Mouse (Mus musculus) right cerebral cortex, adult 2 months (tissue): ENCODE measurements around the gene Prpf6.

Source experiments
- DNase-seq, 2 experiments: peaks; one replicate each; pipeline ENCODE4 v3.0.0; 2021 to 2022; ENCODE audit warnings: low spot score in 2 of 2

Prpf6 gene

GRCm38 (mm10) chr2:181658930-181659555, 67.4 kb downstream of the Prpf6 start:
- DNase-seq, result peak; percentile 59 to 77

- peak; percentile 77 to 85 for DNase-seq
These were observed 68.0 kb downstream of the Prpf6 start for GRCm38 (mm10) chr2:181659609-181660055.

GRCm38 (mm10) chr2:181662620-181663297, 71.1 kb downstream of the Prpf6 start:
- no peak for DNase-seq

- DNase-seq, result no peak
These were observed 71.6 kb downstream of the Prpf6 start for GRCm38 (mm10) chr2:181663298-181663630.

- DNase-seq, result no peak
These were observed 78.7 kb downstream of the Prpf6 start for GRCm38 (mm10) chr2:181670285-181670912.

- DNase-seq, result no peak
These were observed 79.2 kb downstream of the Prpf6 start for GRCm38 (mm10) chr2:181670913-181671311.

GRCm38 (mm10) chr2:181671326-181671725, 79.7 kb downstream of the Prpf6 start, which contains the start of gene Sox18:
Gene Sox18, minus strand, starts transcription at chr2:181671640.
- DNase-seq, result no peak

GRCm38 (mm10) chr2:181671984-181672383, 80.3 kb downstream of the Prpf6 start:
- DNase-seq, result no peak

GRCm38 (mm10) chr2:181673501-181673900, 81.8 kb downstream of the Prpf6 start:
- no peak for DNase-seq

GRCm38 (mm10) chr2:181674934-181675333, 83.3 kb downstream of the Prpf6 start:
- no peak for DNase-seq

GRCm38 (mm10) chr2:181675454-181675853, 83.8 kb downstream of the Prpf6 start:
- no peak for DNase-seq

- no peak for DNase-seq
These were observed 84.8 kb downstream of the Prpf6 start for GRCm38 (mm10) chr2:181676424-181676823.

- DNase-seq, result no peak
These were observed 85.6 kb downstream of the Prpf6 start for GRCm38 (mm10) chr2:181677096-181677754.

- DNase-seq, result no peak
These were observed 86.1 kb downstream of the Prpf6 start for GRCm38 (mm10) chr2:181677755-181678098.

GRCm38 (mm10) chr2:181678780-181679179, 87.1 kb downstream of the Prpf6 start:
- peak; percentile 78 to 86 for DNase-seq

- DNase-seq, result peak; percentile 71 to 78
These were observed 88.5 kb downstream of the Prpf6 start, which contains the start of gene Tcea2 for GRCm38 (mm10) chr2:181679951-181680715. Gene Tcea2, plus strand, starts transcription at chr2:181680310.

GRCm38 (mm10) chr2:181680716-181681117, 89.0 kb downstream of the Prpf6 start:
- peak in 1 of 2 experiments; percentile 52 for DNase-seq

- DNase-seq, result no peak
These were observed 90.3 kb downstream of the Prpf6 start for GRCm38 (mm10) chr2:181681978-181682377.

- DNase-seq, result no peak
These were observed 91.7 kb downstream of the Prpf6 start for GRCm38 (mm10) chr2:181683381-181683780.

- DNase-seq, result no peak
These were observed 93.0 kb downstream of the Prpf6 start for GRCm38 (mm10) chr2:181684713-181685112.

GRCm38 (mm10) chr2:181685686-181686085, 94.0 kb downstream of the Prpf6 start:
- no peak for DNase-seq

- DNase-seq, result no peak
These were observed 95.9 kb downstream of the Prpf6 start for GRCm38 (mm10) chr2:181687586-181687985.
